Mouse (Mus musculus) c-Kit-positive CD71-positive TER-119-negative erythroid progenitor cells, embryonic 14.5 days (primary cell): ENCODE results near the gene Fam83c.

ENCODE experiments used
- DNase-seq: peaks from one replicate; pipeline ENCODE4 v3.0.0-alpha.2; 2013; ENCODE audit warnings: low read depth

Fam83c gene

DNA sequence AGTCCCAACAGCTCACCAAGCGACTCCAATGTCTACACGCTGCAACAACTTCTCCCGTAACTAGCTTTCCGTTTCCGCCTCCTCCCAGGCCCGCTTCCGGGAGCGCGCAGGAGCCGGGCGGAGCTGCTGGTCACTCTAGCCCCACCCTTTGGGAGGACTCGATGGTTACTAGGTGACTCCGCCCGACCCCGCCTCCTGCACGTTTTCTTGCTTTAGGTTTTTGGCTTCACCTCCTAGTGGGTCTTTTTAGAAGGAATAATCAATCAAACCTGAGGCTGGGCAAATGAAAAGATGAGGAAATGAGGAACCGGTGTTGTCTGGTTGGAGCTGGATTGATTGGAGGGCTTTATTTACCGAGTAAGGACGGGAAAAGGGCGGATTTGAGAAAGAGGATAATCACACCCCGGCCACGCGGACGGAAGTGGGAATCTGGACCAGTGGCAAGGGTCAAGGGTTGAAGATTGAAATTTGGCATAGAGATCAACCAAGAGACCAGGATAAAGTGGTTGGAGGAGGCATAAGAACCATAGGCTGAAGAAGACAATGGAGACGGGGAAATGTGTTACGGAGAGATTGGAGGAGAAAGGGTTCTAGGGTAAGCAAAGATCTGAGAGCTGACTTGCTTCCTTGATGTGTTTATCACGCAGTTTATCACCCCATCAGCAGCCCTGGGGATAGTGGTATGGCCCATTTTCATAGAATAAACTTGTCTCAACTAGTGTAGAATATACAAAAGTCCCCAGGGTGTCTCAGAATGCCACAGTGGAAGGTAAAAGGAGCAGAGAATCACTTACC lies 7.8 kb downstream of the Fam83c start, which contains the start of gene Eif6:
TSS of gene Eif6 (minus strand) at position 296 of the 795 bp plus-strand sequence.
- peak; percentile 88 for DNase-seq

DNA sequence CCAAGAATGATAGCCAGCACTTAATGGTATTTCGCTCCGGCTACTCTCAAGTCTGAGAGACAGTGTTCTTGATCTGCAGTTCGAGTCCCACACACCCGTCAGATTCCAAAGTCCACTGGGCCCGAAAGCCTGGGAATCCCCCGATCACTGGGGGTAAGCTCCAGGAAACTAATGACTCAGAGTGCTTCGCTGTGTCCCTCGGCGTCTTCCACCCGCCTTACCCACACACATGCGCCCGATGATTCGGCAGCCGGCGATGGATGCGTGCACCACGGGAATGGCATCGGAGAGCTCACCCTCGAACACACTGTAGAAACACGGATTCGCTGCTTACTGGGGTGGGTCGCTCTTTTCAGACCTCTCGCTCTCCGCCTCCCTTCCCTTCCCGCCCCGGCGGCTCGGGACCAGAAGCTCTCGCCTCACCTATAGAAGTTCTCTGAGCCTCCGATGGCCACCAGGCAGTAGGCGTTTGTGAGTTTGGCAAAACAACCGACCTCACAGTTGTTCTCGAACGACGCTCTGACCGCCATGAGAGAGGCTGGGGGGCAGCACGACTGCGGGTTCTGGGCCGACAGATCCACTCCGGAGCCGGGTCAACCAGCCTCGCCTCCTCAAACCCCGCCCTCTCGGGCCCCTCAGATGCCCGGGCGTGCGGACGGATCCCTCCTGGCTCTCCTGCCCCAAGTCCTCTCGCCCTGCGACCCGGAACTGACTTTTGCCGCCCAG lies 8.6 kb downstream of the Fam83c start:
- peak; percentile 41 for DNase-seq

DNA sequence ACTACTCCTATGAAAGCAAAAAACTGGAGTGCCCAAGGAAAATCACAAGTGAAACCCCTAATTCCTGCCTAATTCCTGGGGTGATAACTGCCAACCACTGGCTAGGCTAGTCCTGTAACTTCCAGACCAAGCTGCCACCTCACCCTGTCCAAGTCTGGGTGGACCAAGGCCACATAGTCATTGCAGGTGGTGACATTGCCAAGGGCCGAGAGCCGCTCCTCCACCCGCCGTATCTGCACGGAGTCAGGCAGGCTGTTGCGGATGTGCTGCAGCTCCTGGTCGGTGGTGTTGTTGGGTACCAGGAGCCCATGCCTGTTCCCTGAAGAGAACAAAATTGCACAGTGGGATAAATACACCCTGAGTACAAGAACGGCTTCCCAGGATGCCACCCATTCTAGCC lies 10.9 kb downstream of the Fam83c start:
- DNase-seq: no peak

DNA sequence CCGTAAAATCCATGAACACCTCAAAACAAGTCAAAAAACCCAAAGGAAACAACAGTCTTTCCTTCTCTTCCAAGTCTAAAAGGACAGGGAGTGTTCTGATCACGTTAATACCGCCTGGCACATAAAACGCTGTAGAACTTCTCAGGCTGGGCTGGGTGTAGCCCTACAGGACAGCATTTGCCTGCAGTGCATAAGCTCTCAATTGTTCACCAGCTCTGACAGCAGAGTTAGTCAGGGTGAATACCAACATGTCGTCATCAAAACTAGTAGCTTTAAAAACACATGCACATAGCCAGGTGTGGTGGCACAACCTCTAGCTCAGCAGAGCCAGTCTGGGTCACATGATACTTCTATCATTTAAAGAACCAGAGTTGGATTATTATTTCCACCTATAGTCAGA lies 13.9 kb downstream of the Fam83c start:
- DNase-seq: no peak

DNA sequence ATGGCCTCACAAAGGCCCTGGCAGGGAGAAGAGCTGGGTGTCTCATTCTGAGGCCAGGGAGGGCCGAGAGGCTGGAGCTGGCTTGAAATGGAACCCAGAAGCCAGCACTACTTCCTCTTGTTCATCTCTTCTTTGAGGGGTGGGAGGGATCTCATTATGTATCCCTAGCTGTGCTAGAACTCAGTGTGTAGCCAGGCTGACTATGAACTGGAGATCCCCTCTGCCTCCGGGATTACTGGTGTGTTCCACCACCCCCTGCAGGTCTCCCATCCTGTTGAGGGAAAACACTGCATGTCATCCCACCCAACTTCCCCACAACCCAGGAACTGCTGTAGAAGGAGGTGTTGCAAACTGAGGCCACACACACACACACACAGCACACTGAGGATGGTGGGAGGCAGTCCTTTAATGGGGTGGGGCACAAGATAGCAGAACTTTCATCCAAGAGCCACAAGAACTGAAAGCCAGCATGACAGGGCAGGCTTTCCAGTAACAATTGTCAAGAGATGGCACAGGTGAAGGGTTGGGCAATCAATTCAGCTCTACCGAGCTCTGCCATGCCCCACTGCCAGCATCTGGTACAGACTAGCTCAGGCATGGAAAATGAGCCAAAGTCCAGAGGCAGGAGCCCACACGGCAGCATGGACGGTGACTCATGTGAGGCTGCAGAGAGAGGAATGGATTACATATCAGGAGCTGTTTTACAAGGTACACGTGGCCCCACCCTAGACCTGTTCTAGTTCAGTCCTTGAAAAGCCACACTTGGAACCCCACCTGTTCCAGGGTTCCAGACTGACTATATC lies 15.0 kb downstream of the Fam83c start:
- DNase-seq: no peak

DNA sequence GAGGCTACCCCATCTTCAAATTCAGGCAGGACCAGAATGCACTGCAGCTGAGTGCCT lies 15.4 kb downstream of the Fam83c start, which contains the start of gene BC029722:
TSS of gene BC029722 (minus strand) at position 35 of the 57 bp plus-strand sequence.
- no peak for DNase-seq

DNA sequence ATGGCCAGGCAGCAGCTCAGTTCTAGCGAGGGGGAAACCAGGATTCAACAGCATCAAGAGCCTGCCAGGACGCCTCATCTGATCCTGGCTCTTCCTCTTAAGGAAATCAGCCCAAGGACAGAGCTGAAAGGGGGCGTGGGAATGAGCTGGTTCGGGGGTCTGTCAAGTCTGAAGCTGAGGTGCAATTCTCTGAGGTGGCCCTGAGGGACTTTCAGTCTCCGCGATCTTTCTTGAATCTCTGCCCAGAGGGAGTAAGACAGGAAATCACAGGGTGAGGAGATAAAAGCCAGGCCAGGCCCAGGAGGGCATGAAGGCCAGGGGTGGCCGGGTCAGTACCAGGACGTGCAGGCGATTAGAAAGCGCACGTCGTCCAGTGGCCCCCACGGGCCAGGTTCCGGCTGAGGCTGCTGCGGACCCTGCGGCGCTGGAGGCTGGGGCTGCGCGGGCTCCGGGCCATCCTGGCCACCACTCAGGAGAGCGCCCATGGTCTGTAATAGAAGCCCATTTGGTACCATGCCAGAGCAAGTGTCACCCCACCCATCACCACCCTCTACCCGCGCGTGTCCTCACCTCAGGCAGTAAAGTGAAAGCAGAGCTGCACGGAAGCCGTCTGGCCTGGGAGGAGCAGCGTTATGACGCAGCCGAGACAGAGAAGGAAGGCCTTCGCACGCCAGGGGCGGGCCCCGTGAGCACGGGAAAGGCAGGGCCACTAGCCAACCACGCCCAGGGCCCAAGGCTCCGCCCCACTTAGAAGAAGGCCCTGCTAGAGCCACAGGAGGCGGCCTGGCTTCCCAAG lies 15.9 kb downstream of the Fam83c start:
- peak; percentile 89 for DNase-seq

DNA sequence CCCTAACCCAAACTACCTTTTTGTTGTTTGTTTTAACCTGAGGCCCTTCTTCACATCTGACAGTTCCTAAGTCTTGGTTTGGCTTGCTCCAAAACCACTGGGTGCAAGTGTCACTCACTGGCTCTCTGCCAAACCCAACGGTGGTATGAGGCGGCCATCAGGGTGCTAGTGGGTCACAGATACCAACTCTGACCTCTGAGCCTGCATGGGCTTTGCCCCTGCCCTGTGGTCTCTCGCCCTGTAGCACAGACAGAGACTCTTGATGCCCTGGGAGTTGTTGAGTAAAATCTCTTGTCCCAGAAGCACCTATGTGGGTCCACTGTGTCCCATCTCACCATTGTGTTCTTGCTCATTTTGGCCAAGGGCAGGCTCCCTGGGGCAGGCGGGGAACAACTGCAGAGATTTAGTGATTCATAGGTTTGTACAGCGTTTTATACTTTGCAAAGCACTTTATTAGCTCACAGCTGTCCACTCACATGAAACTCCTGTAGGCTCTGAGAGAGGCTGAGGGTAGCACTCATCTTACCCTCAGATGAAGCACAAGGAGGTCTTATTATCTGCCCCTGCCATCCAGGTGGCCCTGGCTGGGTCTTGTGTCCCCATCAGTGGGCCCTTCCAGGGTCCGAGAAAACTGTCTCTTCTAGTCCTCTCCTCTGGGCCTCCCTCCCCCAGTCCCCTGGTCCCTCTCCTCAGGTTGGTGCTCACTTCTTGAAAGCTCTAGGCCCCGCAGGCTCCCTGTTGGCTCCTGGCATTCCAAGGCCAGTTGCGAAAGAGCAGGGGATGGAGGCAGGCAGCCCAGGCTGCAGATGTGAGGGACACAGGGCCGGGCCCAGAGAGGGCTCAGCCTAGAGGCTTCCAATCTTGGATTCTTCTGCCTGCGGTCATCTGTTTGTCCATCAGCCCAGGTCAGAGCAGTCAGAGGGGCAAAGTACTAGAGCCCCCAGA lies 17.1 kb downstream of the Fam83c start:
- no peak for DNase-seq

DNA sequence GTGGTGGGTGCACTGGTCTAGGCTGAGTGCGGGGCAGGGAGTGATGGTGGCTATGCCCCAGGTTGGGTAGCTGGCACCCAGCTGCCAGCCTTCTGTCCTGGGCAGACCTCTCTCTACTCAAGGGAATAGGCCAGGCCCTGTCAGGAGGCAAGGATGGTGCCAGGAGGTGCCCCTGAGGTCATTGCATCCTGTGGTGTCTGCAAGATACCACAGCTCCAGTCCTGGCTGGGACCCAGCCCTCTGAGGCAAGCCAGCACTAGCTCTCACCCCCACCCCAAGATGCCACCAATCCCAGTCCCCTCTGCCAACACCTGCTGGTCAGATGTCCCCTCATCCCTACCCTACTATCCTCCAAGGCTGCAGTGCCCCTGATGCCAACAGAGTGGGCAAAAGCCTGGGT lies 18.5 kb downstream of the Fam83c start:
- DNase-seq: no peak

DNA sequence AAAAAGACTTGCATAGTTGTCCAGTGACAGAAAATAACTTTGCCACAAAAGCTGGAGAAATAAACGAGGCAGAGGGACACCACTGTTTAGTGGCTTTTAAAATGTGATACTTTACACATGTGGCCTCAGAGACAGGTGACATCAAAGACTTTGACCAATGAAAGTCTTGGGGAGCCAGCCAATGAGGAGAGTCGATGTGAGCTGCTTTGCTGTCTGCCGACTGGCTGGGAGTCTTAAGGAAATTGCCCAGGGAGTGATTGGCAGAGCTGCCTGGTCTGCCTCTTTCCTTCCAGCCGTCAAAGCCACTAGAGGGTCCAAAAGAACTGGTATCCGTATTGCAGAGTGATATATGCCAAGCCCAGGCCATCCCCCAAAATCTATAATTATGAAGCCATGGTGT lies 19.8 kb downstream of the Fam83c start:
- no peak for DNase-seq

DNA sequence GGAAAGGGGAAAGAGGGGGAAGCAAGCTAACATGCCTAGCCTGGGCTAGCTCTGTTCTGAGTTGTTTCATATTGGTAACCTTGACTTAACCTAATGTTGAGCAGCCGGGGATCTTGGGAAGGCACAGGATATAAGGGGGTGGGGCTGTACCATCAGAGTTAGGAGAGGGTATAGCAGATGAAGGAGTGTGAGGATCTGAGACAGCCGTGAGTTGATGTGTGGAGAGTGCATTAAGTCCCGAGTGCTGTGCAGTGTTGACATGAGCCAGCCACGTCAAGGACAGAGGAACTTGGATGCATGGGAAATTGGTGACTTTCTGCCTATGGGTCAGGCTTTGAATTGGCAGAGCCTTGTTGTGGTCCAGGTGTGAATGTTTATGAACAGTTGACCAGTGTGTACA lies 22.0 kb downstream of the Fam83c start:
- no peak for DNase-seq

DNA sequence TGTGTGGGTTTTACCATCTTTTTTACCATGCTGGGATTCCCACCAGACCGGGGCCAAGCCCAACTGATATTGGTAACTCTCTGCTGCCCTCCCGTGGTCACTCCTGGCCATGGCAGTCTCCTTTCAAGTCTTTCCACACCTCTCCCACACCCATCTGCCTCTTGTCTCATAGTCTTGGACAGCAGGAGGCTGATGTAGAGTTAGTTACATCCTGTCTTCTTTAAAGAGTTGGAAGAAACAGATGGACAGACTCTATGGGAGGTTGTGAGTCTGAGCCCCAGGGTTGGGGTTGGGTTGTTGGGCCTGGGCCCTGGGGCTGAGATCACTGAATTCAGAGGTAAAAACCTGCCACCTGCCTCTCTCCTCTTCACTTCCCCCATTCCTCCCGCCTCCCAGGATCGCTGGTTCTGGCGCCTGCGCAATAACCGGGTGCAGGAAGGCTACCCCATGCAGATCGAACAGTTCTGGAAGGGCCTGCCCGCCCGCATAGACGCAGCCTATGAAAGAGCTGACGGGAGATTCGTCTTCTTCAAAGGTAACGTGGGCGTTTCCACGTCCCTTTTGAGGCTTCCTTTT lies 22.7 kb downstream of the Fam83c start:
- DNase-seq: peak; percentile 64

DNA sequence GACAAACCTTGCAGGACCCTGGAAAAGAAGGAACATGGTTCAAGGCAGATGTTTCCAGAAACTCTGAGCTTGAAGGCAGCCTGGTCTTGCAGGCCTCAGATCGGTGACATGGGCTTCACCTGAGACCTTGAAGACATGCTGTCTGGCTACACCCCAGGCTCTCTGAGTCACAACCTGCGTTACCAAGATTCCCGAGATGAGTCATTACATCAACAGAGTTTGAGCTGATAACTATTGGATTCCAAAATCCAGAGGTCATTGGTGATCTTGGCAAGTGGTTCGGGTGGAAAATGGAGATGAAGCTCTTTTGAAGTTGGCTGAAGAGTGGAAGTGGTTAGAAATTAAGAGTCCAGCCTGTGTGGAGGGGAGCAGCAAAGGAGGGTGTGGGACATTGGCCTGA lies 25.0 kb downstream of the Fam83c start:
- no peak for DNase-seq

DNA sequence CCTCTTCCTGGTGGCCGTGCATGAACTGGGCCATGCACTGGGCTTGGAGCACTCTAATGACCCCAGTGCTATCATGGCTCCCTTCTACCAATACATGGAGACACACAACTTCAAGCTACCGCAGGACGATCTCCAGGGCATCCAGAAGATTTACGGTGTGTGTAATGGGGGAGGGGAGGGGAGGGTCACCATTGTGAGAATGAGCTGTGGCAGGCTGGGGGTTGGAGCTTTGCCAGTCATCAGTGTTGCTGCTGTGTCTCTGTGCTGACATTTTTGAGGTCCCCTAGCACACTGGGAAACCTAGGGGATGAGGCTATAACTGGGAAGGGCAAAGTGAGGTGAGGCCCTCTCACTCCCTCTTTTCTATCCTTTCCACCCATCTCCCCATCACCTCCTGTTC lies 27.2 kb downstream of the Fam83c start:
- no peak for DNase-seq

DNA sequence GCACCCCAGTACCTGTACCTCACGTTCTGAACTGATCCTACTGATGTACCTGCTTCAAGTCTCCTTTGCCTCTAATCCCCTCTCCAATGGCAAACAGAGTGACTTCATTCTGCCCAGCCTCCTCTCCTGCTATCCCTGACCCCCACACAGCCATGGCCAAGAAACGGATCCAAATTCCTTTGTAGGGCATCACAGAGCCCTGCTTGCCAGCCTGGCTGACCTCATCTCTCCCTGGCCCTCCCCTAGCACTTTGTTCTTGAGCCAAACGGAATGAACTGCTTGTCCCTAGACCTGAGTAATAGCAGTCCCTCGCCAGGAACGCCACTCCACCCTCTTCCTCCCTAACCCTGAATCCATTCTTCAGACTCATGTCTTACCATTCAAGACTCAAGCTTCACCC lies 28.1 kb downstream of the Fam83c start:
- DNase-seq: no peak

DNA sequence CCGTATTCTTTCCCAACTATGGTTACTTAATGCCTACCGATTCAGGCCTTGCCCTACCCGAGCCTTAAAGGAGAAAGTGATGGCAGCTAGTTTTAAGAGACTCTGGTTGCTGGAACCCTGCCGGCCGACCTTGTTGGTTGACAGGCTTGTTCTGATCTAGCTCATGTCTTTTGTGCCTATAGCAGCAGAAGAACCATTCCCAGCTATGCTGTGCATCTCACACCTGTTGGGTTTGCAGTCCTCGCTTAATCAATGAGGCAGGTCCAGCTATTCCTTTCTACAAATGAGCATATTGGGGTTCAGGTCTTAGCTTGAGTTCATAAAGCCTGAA lies 28.8 kb downstream of the Fam83c start:
- no peak for DNase-seq

DNA sequence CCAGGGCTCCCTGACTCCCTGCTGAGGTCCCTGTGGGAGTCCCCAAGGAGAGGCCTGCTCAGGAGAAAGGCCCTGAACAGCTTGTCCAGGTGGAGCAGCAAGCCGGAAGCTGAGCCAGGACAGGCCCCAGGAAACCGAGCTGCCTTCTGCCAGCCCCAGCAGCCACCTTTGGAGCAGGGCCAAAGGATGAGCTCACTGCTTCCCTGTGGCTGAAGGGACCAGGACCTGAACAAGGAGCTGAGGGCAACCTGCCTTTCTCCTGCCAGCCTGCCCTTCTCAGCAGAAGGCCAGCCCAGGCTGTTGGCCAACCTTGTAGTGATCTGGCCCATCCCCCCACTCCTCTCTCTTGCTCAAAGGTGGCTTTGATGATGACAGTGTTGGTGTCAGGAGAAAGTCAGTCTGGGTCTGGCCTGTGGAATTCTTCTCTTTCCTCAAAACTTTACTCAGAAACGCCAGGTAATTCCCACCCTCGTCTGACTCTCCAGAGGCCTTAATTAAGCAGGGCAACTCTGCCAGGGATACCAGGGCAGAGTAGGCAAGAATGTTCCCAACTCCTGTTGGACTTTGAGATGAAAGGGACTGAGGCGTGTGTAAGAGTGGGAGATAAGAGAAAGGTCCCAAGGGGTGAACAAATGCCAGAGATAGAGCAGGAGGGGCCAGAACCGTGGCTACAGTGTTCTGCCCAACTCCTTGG lies 29.3 kb downstream of the Fam83c start:
- no peak for DNase-seq

DNA sequence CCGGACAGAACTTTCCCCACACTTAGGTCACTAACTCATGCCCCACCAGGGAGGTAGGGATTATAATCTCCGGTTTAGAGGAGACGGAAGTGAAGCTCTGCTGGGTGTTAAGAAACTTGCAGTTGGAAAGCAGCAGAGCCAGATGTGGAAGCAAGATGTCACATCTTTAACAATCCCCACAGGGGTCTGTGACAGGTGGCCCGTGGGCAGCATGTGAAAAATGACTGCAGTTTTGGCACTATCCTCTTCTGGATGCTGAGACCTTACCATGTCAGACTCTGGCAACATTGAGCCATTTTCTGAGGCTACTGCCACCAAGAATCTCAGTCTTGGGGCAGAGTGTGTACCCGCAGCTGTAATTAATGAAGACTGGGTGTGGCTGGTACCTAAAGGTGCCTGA lies 30.6 kb downstream of the Fam83c start:
- no peak for DNase-seq

DNA sequence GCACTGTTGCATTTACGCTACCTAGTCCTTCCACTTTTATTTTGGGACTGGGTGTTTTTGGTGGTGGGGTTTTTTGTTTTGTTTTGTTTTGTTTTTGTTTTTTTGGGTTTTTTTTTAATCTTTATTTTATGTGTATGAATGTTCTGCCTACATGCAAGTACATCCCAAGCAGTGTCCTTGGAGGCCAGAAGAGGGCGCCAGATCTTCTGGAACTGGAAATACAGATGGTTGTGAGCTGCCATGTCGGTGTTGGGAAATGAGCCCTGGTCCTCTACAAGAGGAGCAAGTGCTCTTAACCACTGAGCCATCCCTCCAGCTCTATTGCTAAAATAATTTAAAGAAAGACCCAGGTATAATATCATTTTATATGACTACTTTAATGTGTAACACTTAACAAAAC lies 31.9 kb downstream of the Fam83c start:
- peak; percentile 41 for DNase-seq

DNA sequence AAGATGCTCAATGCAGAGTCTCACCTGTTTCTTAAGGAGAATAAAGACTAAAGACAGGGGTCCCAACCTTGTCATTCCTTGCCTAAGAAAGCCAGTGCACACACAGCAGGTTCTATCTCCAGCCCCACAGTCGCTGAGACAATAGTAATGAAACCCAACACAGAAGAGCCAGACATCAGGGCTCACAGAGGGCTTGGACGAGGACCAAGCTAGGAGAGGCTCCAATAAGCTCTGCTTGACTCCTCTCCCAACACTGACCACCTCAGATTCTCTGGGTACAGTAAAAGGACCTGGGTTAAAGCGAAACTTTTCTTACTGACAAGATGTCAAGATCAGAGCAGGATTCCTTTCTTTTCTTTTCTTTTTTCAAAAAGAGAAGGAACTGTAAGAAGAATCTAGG lies 36.0 kb downstream of the Fam83c start:
- DNase-seq: no peak
